In the genomic region with DNA sequence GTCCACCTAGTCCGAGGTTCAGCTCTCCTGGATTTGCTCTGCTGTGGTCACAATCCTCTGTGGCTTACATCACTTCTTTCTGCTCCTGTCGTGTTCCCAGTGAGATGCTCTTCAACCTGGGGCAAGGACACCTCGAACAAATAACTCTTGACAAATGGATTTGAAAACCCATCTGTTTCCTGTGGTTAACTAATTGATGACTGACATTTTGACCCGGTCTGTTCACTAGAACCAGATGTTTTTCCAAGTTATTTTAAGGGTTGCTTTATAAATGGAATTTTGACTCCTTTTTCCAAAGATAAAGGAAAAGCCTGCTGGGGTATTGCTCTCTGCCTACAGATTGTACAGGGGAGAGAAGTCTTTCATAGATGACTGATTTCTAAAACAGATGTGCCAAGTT, we compare ENCODE assay signal across 13 mouse cellular contexts.
"Had no signal": no experiment of that assay in that cellular context is flagged by ENCODE, and none has a peak within 500 bp of the region (broad histone marks: within the 10 kb centered on the region; RNA-seq: fewer than 3 reads in every experiment).

No protein-coding gene starts in this region.

- DNase-seq: lung, adult 18-20 months; lung, embryonic 14.5 days; lung, postnatal 10 days; lung, postnatal 4 days; midbrain, embryonic 14.5 days; retina, postnatal 1 day; right cerebral cortex, adult 18-20 months; right cerebral cortex, postnatal 25 days; right cerebral cortex, postnatal 4 days; spleen, adult 18-20 months; thymus, adult 18-20 months; thymus, postnatal 14 days; thymus, postnatal 36 days had no signal
